Mouse (Mus musculus) layer of hippocampus, postnatal 14 days (tissue): ENCODE results near the gene Tagap. TPM values are rescaled to one million over a fixed set of nuclear protein-coding genes. Genes with fewer than 3 reads are reported as not detected.
"Not testable (repeated sequence)": the region's sequence is repeated elsewhere in the genome, so short reads cannot be mapped to it uniquely, and the experiment has no call there.

Experiments used
- DNase-seq, 2 experiments: peaks; one replicate each; pipeline ENCODE4 v3.0.0; 2021 to 2022; ENCODE audit warnings: low spot score in 2 of 2, mixed read lengths in 1 of 2
- total RNA-seq, 2 experiments: library from RNA; stranded (reverse); gene quantifications; 2 replicates each; pipeline ENCODE4 v1.2.3; 2021

The Tagap gene
- total RNA-seq, 2 experiments from 2014 or later, result 3.9 to 4.7 TPM

DNA sequence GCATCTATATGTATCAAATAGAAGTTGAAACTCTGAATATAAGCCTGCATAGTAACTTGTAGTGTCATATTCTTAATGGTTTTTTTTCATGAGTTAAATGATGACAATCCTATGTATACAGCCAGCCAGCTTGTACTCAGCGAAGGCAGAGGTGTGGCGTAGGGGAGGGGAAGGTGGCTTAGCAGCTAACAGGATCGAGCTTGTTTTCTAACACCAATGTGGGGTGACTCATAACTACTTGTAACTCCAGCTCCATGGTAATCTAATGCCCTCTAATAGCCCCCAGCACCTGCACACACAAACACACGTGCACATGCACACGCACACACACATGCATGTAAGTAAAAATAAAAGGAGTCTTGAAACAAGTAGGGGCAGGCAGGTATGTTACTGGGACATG is 42.7 kb downstream of the Tagap start:
- not testable (repeated sequence) for DNase-seq

DNA sequence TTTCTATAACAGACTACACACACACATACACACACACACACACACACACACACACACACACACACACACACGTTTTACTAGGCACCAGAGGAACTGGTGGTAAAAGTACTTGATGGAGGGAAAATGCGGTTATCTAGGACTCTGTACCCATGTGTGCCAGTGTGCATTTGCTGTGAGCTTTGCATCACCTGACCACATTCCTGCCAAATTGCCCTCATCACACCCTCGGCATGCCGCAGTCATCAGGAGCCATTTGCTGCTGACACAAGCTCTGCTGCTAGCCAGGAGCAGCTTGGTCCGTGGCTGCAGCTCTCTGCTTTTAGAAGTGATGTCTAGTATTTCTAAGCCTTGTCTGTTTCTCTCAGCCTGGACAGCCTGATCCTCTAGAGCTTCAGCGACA is 44.0 kb downstream of the Tagap start:
- DNase-seq, result not testable (repeated sequence)

DNA sequence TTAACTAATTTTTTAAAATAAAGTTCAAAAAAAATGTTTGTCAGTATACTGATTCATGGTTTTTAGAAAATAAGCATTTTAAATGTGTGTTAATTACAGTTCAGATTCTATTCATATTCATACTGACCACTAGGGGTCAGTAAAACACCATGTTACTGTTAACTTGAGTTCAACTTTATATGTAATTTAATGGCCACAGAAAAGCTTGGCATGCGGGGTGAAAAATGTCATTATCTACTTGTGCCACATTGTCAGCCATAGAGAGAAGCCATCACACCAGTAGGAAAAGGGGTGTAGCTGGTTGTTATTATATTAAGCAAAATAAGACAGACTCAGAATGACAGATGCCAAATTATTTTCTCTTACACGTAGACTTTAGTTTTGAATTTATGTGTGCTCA is 57.7 kb downstream of the Tagap start:
- not testable (repeated sequence) for DNase-seq

Other genes with a start within 250 kb of the Tagap start
- gene Fndc1, start 98.7 kb upstream of the Tagap start, total RNA-seq, result 10 to 100 TPM; 10.6 to 13.3 TPM
- gene Rsph3a, start 19.6 kb downstream of the Tagap start, total RNA-seq, result 10 to 100 TPM; 37.3 to 41.0 TPM
- gene Gm49673, start 221.8 kb downstream of the Tagap start, total RNA-seq, result under 1 TPM in 1 of 2 experiments, not detected in 1; 0.24 TPM
- gene Rnaset2a, start 222.1 kb downstream of the Tagap start, total RNA-seq, result 1 to 10 TPM; 5.8 to 8.3 TPM
- gene Fgfr1op, start 239.5 kb downstream of the Tagap start, total RNA-seq, result 10 to 100 TPM; 16.0 to 16.3 TPM